Mouse (Mus musculus) CH12.LX (cell line): ENCODE data around the gene Rtf2.

Source experiments
- CTCF ChIP-seq, 2 experiments: IDR thresholded peaks in 1 of 2; conservative IDR thresholded peaks in 1 of 2; 2 replicates each; pipeline ENCODE4 v1.5.1; 2011 to 2012; ENCODE audit warnings: low read depth in 2 of 2, low read length in 2 of 2, improper control_type of control experiment in 1 of 2, inconsistent platforms in 1 of 2, mild to moderate bottlenecking in 1 of 2, moderate library complexity in 1 of 2
- E2F4 ChIP-seq: IDR thresholded peaks from 2 replicates; pipeline ENCODE4 v1.6.1; 2011; ENCODE audit warnings: low read depth, low read length, improper control_type of control experiment; ENCODE audit not compliant: insufficient replicate concordance
- EP300 ChIP-seq: IDR thresholded peaks from 2 replicates; pipeline ENCODE4 v1.6.1; 2011; ENCODE audit warnings: low read length, improper control_type of control experiment
- GABPA ChIP-seq: IDR thresholded peaks from 2 replicates; pipeline ENCODE4 v1.6.1; 2012; ENCODE audit warnings: low read depth, low read length, improper control_type of control experiment, inconsistent platforms; ENCODE audit not compliant: insufficient replicate concordance
- MAZ ChIP-seq: IDR thresholded peaks from 2 replicates; pipeline ENCODE4 v1.6.1; 2012; ENCODE audit warnings: low read depth, mild to moderate bottlenecking, inconsistent platforms, low read length, improper control_type of control experiment, moderate library complexity
- POLR2A ChIP-seq: IDR thresholded peaks from 2 replicates; pipeline ENCODE4 v1.6.1; 2011; ENCODE audit warnings: low read depth, mild to moderate bottlenecking, improper control_type of control experiment, low read length
- TCF12 ChIP-seq: IDR thresholded peaks from 2 replicates; pipeline ENCODE4 v1.6.1; 2014; ENCODE audit warnings: low read depth, mild to moderate bottlenecking, inconsistent platforms, low read length, improper control_type of control experiment
- ZMIZ1 ChIP-seq: IDR thresholded peaks from 2 replicates; pipeline ENCODE4 v1.6.1; 2012; ENCODE audit warnings: low read depth, mild to moderate bottlenecking, inconsistent platforms, low read length, improper control_type of control experiment

- TF ChIP-seq POLR2A = no peak
- no peak for TF ChIP-seq CTCF (conservative IDR thresholded peaks at IDR 0.05 in 1 of 2, IDR thresholded peaks at IDR 0.05 in 1 of 2; ENCODE audit: low read depth in 2 of 2, low read length in 2 of 2)
- TF ChIP-seq ZMIZ1 = no peak
- no peak for TF ChIP-seq MAZ
- no peak for TF ChIP-seq GABPA
- no peak for TF ChIP-seq TCF12
- no peak for TF ChIP-seq EP300
- TF ChIP-seq E2F4 = no peak
Observed at GRCm38 (mm10) chr2:172510056-172510712, 69.8 kb downstream of the Rtf2 start.
